Mouse (Mus musculus): ENCODE results near the gene Magi2. TPM values are rescaled to one million over a fixed set of nuclear protein-coding genes. Genes with fewer than 3 reads are reported as not detected.
"Not testable (repeated sequence)": the region's sequence is repeated elsewhere in the genome, so short reads cannot be mapped to it uniquely, and the experiment has no call there.

The Magi2 gene
- polyA plus RNA-seq, 1 experiment, result 0.48 TPM

DNA sequence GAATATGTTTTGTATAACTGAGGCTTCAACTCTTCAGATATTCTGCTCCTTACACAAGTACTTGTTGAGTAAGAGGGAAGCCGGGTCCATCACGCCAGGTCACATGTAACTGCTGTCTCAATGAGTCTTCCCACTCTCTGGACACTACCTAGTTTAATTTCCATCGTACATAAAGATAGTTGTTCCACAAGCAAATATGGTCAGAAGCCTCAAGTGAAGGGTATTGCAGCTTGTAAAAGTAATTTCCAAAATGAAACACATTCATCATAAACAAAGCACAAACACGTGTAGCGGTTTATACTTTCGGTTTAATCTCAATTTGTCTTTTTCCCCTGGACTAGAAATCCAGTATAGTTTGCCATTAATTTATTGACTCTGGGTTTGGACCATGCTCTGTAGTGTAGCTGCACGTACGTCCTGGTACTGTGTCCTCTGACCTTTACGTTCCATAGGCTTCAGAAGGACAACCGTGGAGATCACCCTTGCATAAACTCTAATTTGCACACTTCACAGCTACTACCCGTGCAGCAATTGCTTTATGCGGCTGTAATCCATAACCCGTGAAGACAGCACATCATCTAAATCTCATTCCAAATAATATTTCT is 1477.2 kb downstream of the Magi2 start:
- no peaks in the 10 kb centered on the region for H3K36me3 ChIP-seq (ENCODE audit: control insufficient read depth, insufficient read depth)
- H3ac ChIP-seq (ENCODE audit: control insufficient read depth, insufficient read length), result no peak overlapping the region
- H3K27me3 ChIP-seq (ENCODE audit: control insufficient read depth, insufficient read depth, insufficient read length), result no peaks in the 10 kb centered on the region
- peaks cover 8% of the 10 kb centered on the region for H3K79me2 ChIP-seq (ENCODE audit: control insufficient read depth, insufficient read depth)
- no peak overlapping the region for H3K4me3 ChIP-seq
- H3K4me2 ChIP-seq (ENCODE audit: low read depth), result no peak overlapping the region
- TF ChIP-seq MAX (IDR thresholded peaks at IDR 0.05; ENCODE audit: low read depth), result no peak
- TF ChIP-seq MYOG (IDR thresholded peaks at IDR 0.05; ENCODE audit: control insufficient read depth in 1 of 3, insufficient read depth in 1 of 3, insufficient read length in 2 of 3, low read depth in 2 of 3), result no peak
- no peak for TF ChIP-seq REST (IDR thresholded peaks at IDR 0.05; ENCODE audit: insufficient read depth, insufficient read length)
- TF ChIP-seq TCF12 (IDR thresholded peaks at IDR 0.05; ENCODE audit: insufficient read depth, poor library complexity, severe bottlenecking), result no peak
- no peak for TF ChIP-seq POLR2A (IDR thresholded peaks at IDR 0.05; ENCODE audit: insufficient read length, low read depth)
- TF ChIP-seq TCF3 (IDR thresholded peaks at IDR 0.05; ENCODE audit: insufficient read length, low read depth), result no peak
- TF ChIP-seq USF1 (IDR thresholded peaks at IDR 0.05; ENCODE audit: low read depth), result no peak
- TF ChIP-seq POLR2AphosphoS2 (IDR thresholded peaks at IDR 0.05; ENCODE audit: insufficient read length, low read depth), result no peak
- TF ChIP-seq SRF (IDR thresholded peaks at IDR 0.05; ENCODE audit: control insufficient read depth, insufficient read length, low read depth), result no peak
- TF ChIP-seq E2F4 (IDR thresholded peaks at IDR 0.05; ENCODE audit: insufficient read depth), result no peak
- no peak for TF ChIP-seq CEBPB (IDR thresholded peaks at IDR 0.05; ENCODE audit: insufficient read depth, poor library complexity, severe bottlenecking)
- TF ChIP-seq MYOD1 (IDR thresholded peaks at IDR 0.05; ENCODE audit: control insufficient read depth in 1 of 3, insufficient read length in 2 of 3, low read depth in 2 of 3), result no peak

DNA sequence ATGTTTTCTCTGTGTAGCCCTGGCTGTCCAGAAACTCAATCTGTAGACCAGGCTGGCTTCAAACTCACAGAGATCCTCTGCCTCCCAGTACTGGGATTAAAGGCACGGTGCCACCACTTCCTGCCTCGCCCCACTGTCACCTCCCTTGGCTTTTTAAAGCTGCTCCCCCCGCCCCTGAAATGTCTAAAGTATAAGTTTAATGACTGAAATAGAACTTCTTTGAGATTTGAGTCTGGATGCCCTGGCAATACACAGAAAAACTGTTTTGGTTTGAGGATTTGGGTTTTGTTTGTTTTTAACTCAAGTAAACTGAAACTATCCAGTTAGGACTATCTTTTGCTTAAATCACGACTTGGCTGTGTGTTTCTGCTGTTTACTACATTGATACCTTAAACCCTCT is 1478.0 kb downstream of the Magi2 start:
- Histone ChIP-seq H3K36me3 (ENCODE audit: control insufficient read depth, insufficient read depth) (no peaks in the 10 kb centered on the region), H3ac (ENCODE audit: control insufficient read depth, insufficient read length) (no peak overlapping the region), H3K4me2 (ENCODE audit: low read depth) (no peak overlapping the region), H3K79me2 (ENCODE audit: control insufficient read depth, insufficient read depth) (peaks cover 8% of the 10 kb centered on the region), H3K4me3 (no peak overlapping the region), H3K27me3 (ENCODE audit: control insufficient read depth, insufficient read depth, insufficient read length) (no peaks in the 10 kb centered on the region)
- no peak for TF ChIP-seq POLR2A (IDR thresholded peaks at IDR 0.05; ENCODE audit: insufficient read length, low read depth)
- TF ChIP-seq MYOD1 (IDR thresholded peaks at IDR 0.05; ENCODE audit: control insufficient read depth in 1 of 3, insufficient read length in 2 of 3, low read depth in 2 of 3), result no peak
- no peak for TF ChIP-seq CEBPB (IDR thresholded peaks at IDR 0.05; ENCODE audit: insufficient read depth, poor library complexity, severe bottlenecking)
- TF ChIP-seq USF1 (IDR thresholded peaks at IDR 0.05; ENCODE audit: low read depth), result no peak
- TF ChIP-seq REST (IDR thresholded peaks at IDR 0.05; ENCODE audit: insufficient read depth, insufficient read length), result no peak
- TF ChIP-seq TCF3 (IDR thresholded peaks at IDR 0.05; ENCODE audit: insufficient read length, low read depth), result no peak
- TF ChIP-seq SRF (IDR thresholded peaks at IDR 0.05; ENCODE audit: control insufficient read depth, insufficient read length, low read depth), result no peak
- TF ChIP-seq TCF12 (IDR thresholded peaks at IDR 0.05; ENCODE audit: insufficient read depth, poor library complexity, severe bottlenecking), result no peak
- no peak for TF ChIP-seq MAX (IDR thresholded peaks at IDR 0.05; ENCODE audit: low read depth)
- no peak for TF ChIP-seq E2F4 (IDR thresholded peaks at IDR 0.05; ENCODE audit: insufficient read depth)
- no peak for TF ChIP-seq MYOG (IDR thresholded peaks at IDR 0.05; ENCODE audit: control insufficient read depth in 1 of 3, insufficient read depth in 1 of 3, insufficient read length in 2 of 3, low read depth in 2 of 3)

DNA sequence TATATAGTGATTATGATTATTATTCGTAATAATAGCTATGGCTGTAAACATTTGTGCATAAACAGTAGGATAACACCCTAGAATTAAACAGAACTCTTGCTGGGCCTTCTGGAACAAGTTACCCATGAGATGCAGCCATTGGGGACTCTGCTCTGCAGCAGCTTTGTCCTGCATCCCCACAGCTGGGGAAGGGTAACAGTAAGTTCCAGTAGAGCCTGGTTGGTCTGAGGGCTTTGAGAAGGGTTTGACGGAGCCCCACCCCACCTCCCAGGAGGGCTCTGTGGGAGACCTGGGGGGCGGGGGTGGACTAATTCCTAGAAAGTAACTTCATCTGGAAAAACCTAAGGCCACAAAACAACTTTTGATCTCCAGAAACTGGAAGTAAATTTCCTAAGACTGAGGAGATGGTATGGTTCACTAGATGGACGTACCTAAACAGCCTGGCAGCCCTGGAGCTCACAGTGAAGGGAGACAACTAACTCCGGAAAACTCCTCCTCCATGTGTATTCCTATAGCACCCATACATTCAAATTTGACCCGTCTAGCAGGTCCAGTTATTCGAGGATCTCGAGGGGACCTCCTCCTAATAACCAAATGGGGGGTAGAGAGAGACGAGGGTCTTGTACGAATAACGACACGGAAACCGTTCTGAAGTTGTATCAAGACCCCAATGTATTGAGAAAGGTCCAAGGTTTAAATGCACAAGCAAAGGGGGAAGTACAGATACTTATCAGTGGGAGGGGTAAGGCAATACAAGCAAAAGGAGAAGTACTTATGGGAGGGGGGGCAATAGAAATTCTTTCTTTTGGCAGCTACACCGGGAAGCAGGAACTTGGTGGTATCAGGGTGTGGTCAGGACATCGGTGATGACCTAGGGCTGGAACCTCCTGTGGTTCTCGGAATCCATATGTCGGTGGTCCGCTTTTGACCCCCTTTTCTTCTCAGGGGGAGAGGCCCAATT is 1479.8 kb downstream of the Magi2 start:
- H3ac ChIP-seq (ENCODE audit: control insufficient read depth, insufficient read length); H3K4me3 ChIP-seq; H3K27me3 ChIP-seq (ENCODE audit: control insufficient read depth, insufficient read depth, insufficient read length); H3K79me2 ChIP-seq (ENCODE audit: control insufficient read depth, insufficient read depth); H3K4me2 ChIP-seq (ENCODE audit: low read depth); H3K36me3 ChIP-seq (ENCODE audit: control insufficient read depth, insufficient read depth): not testable (repeated sequence)

DNA sequence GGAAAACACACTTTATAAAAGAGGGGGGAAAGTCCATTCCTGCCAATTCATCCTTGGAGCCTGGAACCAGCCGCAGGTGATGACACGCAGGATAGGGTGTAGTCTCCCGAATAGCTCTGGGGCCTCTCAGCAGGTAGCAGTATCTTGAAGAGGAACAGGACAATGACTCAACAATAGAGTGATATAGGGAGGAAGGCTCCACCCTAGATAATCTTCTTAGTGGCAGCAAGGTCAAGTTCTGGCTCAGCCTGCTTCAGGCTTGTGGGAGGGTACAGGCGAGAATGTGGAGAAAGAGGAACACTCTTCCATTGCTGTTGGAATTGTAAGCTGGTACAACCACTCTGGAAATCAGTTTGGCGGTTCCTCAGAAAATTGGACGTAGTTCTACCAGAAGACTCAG is 1484.0 kb downstream of the Magi2 start:
- H3ac ChIP-seq (ENCODE audit: control insufficient read depth, insufficient read length); H3K79me2 ChIP-seq (ENCODE audit: control insufficient read depth, insufficient read depth); H3K4me3 ChIP-seq; H3K36me3 ChIP-seq (ENCODE audit: control insufficient read depth, insufficient read depth); H3K27me3 ChIP-seq (ENCODE audit: control insufficient read depth, insufficient read depth, insufficient read length); H3K4me2 ChIP-seq (ENCODE audit: low read depth): not testable (repeated sequence)

DNA sequence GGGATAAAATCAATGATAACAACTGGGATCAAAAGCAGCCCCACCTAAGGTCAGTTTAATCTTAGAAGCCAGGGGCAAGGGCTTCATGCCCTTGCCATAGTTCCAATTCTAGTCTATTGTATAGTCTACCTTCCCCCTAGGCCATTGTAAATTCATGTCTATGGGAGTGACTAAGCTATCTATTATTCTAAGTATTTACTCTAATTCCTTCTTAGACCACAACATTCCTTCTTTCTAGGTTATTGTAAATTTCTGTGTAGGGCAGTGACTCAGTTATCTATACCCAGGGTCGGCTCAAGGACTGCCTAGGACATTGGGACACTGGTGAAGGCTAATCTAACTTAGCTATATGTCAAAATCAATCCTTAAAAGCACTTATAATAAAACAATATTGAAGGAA is 1487.8 kb downstream of the Magi2 start:
- H3K4me2 ChIP-seq (ENCODE audit: low read depth); H3ac ChIP-seq (ENCODE audit: control insufficient read depth, insufficient read length); H3K79me2 ChIP-seq (ENCODE audit: control insufficient read depth, insufficient read depth); H3K4me3 ChIP-seq; H3K36me3 ChIP-seq (ENCODE audit: control insufficient read depth, insufficient read depth); H3K27me3 ChIP-seq (ENCODE audit: control insufficient read depth, insufficient read depth, insufficient read length): not testable (repeated sequence)

DNA sequence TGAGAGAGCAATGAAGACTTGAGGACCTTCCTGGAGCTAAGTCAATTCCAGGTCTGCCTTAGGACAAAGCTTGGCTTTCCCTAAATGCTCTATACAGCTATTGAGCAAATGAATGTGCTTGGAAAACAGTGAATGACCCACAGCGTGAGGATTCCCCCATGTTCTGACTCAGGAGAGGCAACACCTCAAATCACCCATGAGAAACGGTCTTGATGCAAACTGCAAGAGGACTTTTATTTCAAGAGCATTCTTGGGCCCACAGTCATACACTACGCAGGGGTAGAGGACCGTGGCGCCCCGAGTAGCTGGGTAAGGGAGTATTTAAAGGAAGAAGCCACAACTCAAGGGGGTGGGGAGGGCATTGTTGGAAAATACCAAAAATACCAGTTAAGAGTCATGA is 1489.1 kb downstream of the Magi2 start:
- not testable (repeated sequence) for H3K79me2 ChIP-seq (ENCODE audit: control insufficient read depth, insufficient read depth); H3K36me3 ChIP-seq (ENCODE audit: control insufficient read depth, insufficient read depth); H3ac ChIP-seq (ENCODE audit: control insufficient read depth, insufficient read length); H3K27me3 ChIP-seq (ENCODE audit: control insufficient read depth, insufficient read depth, insufficient read length); H3K4me2 ChIP-seq (ENCODE audit: low read depth); H3K4me3 ChIP-seq

Data from myocyte (in vitro differentiated cells).